Mouse (Mus musculus): ENCODE measurements at regions not wholly inside any gene's neighbourhood (a gene's known extent, or its start where the extent isn't known, plus 50 kb on each side); places are given as distances from the start of the nearest gene placed in this dataset.

GRCm38 (mm10) chr3:118434311-118434710, 127.6 kb upstream of the Dpyd start:
- no peak overlapping the region for H3K9ac ChIP-seq (ENCODE audit: low read depth, low read length)

DNA sequence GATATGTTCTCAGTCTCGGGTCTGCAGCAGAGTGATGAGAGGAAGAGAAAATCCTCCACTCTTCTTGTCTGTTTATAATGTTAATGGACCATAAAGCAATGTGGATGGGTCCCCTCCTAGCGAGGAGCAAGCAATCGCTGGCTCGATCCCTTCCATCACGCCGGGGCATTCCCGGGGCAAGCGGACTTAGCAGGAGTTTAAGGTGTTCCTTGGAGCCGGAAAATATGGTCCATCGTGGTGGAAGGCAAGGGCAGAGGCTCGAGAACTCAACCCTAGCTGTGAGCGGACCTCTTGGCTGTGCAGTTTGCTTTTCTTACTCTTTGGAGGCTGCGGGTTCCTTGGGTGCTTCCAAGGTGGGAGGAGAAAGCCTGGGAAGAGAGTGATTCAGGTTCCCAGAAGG, 127.1 kb upstream of the Dpyd start:
- H3K4me2 ChIP-seq (replicated peaks; ENCODE audit: low read depth, low read length) = peak overlapping the region; percentile 56
- ATAC-seq (ENCODE audit: low FRiP score, low TSS enrichment) = no peak

More at GRCm38 (mm10) chr3:118434311-118434710, 127.6 kb upstream of the Dpyd start:
- H3K9me3 ChIP-seq (ENCODE audit: control insufficient read depth, low read length) = no peaks in the 10 kb centered on the region
- H3K4me2 ChIP-seq (replicated peaks; ENCODE audit: low read depth, low read length) = peak overlapping the region; percentile 56
- no peak for ATAC-seq (ENCODE audit: low FRiP score, low TSS enrichment)
- peaks cover 56% of the 10 kb centered on the region for H3K27me3 ChIP-seq (ENCODE audit: control insufficient read depth, insufficient read depth, low read length)
- WGBS = under 1% methylated on average over 17 of the region's 17 CpGs
- no peak overlapping the region for H3K27ac ChIP-seq (ENCODE audit: low read depth, low read length)
- no peaks in the 10 kb centered on the region for H3K36me3 ChIP-seq (ENCODE audit: control insufficient read depth, insufficient read depth, low read length)
- H3K4me1 ChIP-seq (ENCODE audit: control insufficient read depth, insufficient read depth, low read length) = peaks cover 4% of the 10 kb centered on the region; the same call in 1 of the 2 replicates
- peak overlapping the region; percentile 42 for H3K4me3 ChIP-seq (ENCODE audit: low read length)

GRCm38 (mm10) chr3:118435248-118435647, 126.7 kb upstream of the Dpyd start:
- Histone ChIP-seq H3K4me1 (ENCODE audit: control insufficient read depth, insufficient read depth, low read length) (peaks cover 4% of the 10 kb centered on the region; the same call in 1 of the 2 replicates), H3K27me3 (ENCODE audit: control insufficient read depth, insufficient read depth, low read length) (peaks cover 52% of the 10 kb centered on the region), H3K4me3 (ENCODE audit: low read length) (peak overlapping the region; percentile 42), H3K4me2 (replicated peaks; ENCODE audit: low read depth, low read length) (peak overlapping the region; percentile 56), H3K36me3 (ENCODE audit: control insufficient read depth, insufficient read depth, low read length) (no peaks in the 10 kb centered on the region), H3K9ac (ENCODE audit: low read depth, low read length) (no peak overlapping the region), H3K9me3 (ENCODE audit: control insufficient read depth, low read length) (no peaks in the 10 kb centered on the region), H3K27ac (ENCODE audit: low read depth, low read length) (no peak overlapping the region)
- ATAC-seq (ENCODE audit: low FRiP score, low TSS enrichment) = no peak
- WGBS = 8% methylated on average over 9 of the region's 9 CpGs

More for the DNA sequence above, 127.1 kb upstream of the Dpyd start:
- Histone ChIP-seq H3K27ac (ENCODE audit: low read depth, low read length) (no peak overlapping the region), H3K36me3 (ENCODE audit: control insufficient read depth, insufficient read depth, low read length) (no peaks in the 10 kb centered on the region), H3K4me3 (ENCODE audit: low read length) (peak overlapping the region; percentile 42), H3K27me3 (ENCODE audit: control insufficient read depth, insufficient read depth, low read length) (peaks cover 56% of the 10 kb centered on the region), H3K4me1 (ENCODE audit: control insufficient read depth, insufficient read depth, low read length) (peaks cover 4% of the 10 kb centered on the region; the same call in 1 of the 2 replicates), H3K9ac (ENCODE audit: low read depth, low read length) (no peak overlapping the region), H3K9me3 (ENCODE audit: control insufficient read depth, low read length) (no peaks in the 10 kb centered on the region)
- WGBS = 2% methylated on average over 13 of the region's 13 CpGs

DNA sequence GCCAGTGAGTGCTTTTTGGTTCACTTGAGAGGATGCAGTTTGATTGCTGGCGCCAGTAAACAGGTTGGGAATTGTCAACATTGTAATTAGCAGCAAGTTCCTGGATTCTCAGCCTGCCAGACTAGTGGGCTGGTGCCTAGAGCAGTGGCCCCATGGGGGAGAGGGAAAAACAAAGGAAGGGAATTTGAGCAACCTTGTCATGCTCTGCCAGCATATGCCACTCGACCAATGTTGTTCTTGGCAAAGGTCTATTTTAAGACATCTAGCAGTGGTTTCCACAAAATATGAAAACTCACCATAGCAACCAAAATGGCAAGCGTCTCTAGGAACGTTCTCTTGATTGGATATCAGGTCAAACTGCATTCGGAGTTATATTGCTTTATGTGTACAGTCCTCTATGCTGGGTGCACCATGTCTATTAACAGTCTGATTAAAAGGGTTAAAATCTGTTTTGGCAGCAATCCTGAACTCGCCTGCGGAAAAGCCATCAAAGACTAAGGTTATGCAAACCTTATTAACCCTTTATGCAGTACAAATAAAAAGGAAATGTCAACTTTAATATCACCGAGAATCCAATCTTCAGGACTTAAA, 118.1 kb upstream of the Dpyd start:
- no peak overlapping the region for H3K4me2 ChIP-seq (replicated peaks; ENCODE audit: low read depth, low read length)
- H3K4me1 ChIP-seq (ENCODE audit: control insufficient read depth, insufficient read depth, low read length) = no peaks in the 10 kb centered on the region
- no peaks in the 10 kb centered on the region for H3K9me3 ChIP-seq (ENCODE audit: control insufficient read depth, low read length)
- H3K9ac ChIP-seq (ENCODE audit: low read depth, low read length) = no peak overlapping the region
- H3K4me3 ChIP-seq (ENCODE audit: low read length) = no peak overlapping the region
- ATAC-seq (ENCODE audit: low FRiP score, low TSS enrichment) = no peak
- 47% methylated on average over 8 of the region's 8 CpGs for WGBS
- no peaks in the 10 kb centered on the region for H3K36me3 ChIP-seq (ENCODE audit: control insufficient read depth, insufficient read depth, low read length)
- no peaks in the 10 kb centered on the region for H3K27me3 ChIP-seq (ENCODE audit: control insufficient read depth, insufficient read depth, low read length)
- H3K27ac ChIP-seq (ENCODE audit: low read depth, low read length) = no peak overlapping the region

GRCm38 (mm10) chr3:118445360-118445759, 116.6 kb upstream of the Dpyd start:
- no peak overlapping the region for H3K4me2 ChIP-seq (replicated peaks; ENCODE audit: low read depth, low read length)
- no peak overlapping the region for H3K4me3 ChIP-seq (ENCODE audit: low read length)
- 78% methylated on average over 4 of the region's 4 CpGs for WGBS
- no peaks in the 10 kb centered on the region for H3K9me3 ChIP-seq (ENCODE audit: control insufficient read depth, low read length)
- H3K27me3 ChIP-seq (ENCODE audit: control insufficient read depth, insufficient read depth, low read length) = no peaks in the 10 kb centered on the region
- no peak overlapping the region for H3K27ac ChIP-seq (ENCODE audit: low read depth, low read length)
- no peaks in the 10 kb centered on the region for H3K4me1 ChIP-seq (ENCODE audit: control insufficient read depth, insufficient read depth, low read length)
- no peak overlapping the region for H3K9ac ChIP-seq (ENCODE audit: low read depth, low read length)
- no peaks in the 10 kb centered on the region for H3K36me3 ChIP-seq (ENCODE audit: control insufficient read depth, insufficient read depth, low read length)
- no peak for ATAC-seq (ENCODE audit: low FRiP score, low TSS enrichment)

DNA sequence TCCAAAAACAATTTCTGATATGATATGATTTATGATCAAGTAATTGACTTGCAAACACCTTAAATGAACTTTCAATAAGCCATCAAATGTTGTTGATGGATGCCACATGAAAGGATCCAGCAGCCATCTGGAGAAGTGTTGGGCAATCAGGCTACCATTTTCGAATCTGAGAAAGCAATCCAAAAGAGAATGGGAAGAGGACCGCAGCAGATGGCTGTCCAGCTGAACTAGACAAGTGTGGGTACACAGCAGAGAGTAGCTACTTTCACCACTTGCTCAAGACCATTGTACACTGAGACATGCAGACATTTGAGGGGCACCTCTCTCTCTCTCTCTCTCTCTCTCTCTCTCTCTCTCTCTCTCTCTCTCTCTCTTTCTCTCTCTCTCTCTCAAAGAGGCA, 102.3 kb upstream of the Dpyd start:
- H3K4me1 ChIP-seq (ENCODE audit: control insufficient read depth, insufficient read depth, low read length) = no peaks in the 10 kb centered on the region
- H3K4me3 ChIP-seq (ENCODE audit: low read length) = no peak overlapping the region
- H3K36me3 ChIP-seq (ENCODE audit: control insufficient read depth, insufficient read depth, low read length) = no peaks in the 10 kb centered on the region
- no peak overlapping the region for H3K4me2 ChIP-seq (replicated peaks; ENCODE audit: low read depth, low read length)
- no peaks in the 10 kb centered on the region for H3K27me3 ChIP-seq (ENCODE audit: control insufficient read depth, insufficient read depth, low read length)
- ATAC-seq (ENCODE audit: low FRiP score, low TSS enrichment) = no peak
- H3K9ac ChIP-seq (ENCODE audit: low read depth, low read length) = no peak overlapping the region
- WGBS = 71% methylated on average over 2 of the region's 2 CpGs
- H3K9me3 ChIP-seq (ENCODE audit: control insufficient read depth, low read length) = no peaks in the 10 kb centered on the region
- no peak overlapping the region for H3K27ac ChIP-seq (ENCODE audit: low read depth, low read length)

DNA sequence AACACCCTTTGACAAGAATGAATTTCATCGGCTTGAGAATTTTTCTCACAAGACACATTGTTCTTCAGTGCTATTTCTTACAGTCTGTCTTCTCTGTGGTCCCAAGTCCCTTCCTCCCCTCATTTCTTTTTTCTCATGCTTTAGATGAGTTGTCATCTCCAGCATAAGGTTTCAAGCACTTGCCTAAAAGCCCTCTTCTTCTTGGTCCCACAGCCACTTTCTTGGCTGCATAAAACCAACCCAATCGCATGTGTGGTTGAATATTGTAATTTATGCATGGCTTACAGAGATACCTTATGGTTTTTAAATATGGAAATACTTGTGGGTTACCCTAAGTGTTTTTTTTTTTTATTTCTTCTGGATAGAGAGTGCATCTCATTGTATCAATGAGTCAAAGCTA, 96.3 kb upstream of the Dpyd start:
- H3K9me3 ChIP-seq (ENCODE audit: control insufficient read depth, low read length) = no peaks in the 10 kb centered on the region
- no peak overlapping the region for H3K4me2 ChIP-seq (replicated peaks; ENCODE audit: low read depth, low read length)
- H3K27me3 ChIP-seq (ENCODE audit: control insufficient read depth, insufficient read depth, low read length) = no peaks in the 10 kb centered on the region
- no peaks in the 10 kb centered on the region for H3K4me1 ChIP-seq (ENCODE audit: control insufficient read depth, insufficient read depth, low read length)
- no peak overlapping the region for H3K9ac ChIP-seq (ENCODE audit: low read depth, low read length)
- WGBS = 95% methylated on average over 2 of the region's 2 CpGs
- no peaks in the 10 kb centered on the region for H3K36me3 ChIP-seq (ENCODE audit: control insufficient read depth, insufficient read depth, low read length)
- no peak for ATAC-seq (ENCODE audit: low FRiP score, low TSS enrichment)
- H3K27ac ChIP-seq (ENCODE audit: low read depth, low read length) = no peak overlapping the region
- no peak overlapping the region for H3K4me3 ChIP-seq (ENCODE audit: low read length)

- Histone ChIP-seq H3K4me1 (ENCODE audit: control insufficient read depth, insufficient read depth, low read length) (no peaks in the 10 kb centered on the region), H3K27ac (ENCODE audit: low read depth, low read length) (no peak overlapping the region), H3K4me3 (ENCODE audit: low read length) (no peak overlapping the region), H3K9me3 (ENCODE audit: control insufficient read depth, low read length) (no peaks in the 10 kb centered on the region), H3K36me3 (ENCODE audit: control insufficient read depth, insufficient read depth, low read length) (no peaks in the 10 kb centered on the region), H3K4me2 (replicated peaks; ENCODE audit: low read depth, low read length) (no peak overlapping the region), H3K9ac (ENCODE audit: low read depth, low read length) (no peak overlapping the region), H3K27me3 (ENCODE audit: control insufficient read depth, insufficient read depth, low read length) (no peaks in the 10 kb centered on the region)
- WGBS = 43% methylated on average over 10 of the region's 10 CpGs
- no peak for ATAC-seq (ENCODE audit: low FRiP score, low TSS enrichment)
These were observed 89.6 kb upstream of the Dpyd start for GRCm38 (mm10) chr3:118472215-118472799.

DNA sequence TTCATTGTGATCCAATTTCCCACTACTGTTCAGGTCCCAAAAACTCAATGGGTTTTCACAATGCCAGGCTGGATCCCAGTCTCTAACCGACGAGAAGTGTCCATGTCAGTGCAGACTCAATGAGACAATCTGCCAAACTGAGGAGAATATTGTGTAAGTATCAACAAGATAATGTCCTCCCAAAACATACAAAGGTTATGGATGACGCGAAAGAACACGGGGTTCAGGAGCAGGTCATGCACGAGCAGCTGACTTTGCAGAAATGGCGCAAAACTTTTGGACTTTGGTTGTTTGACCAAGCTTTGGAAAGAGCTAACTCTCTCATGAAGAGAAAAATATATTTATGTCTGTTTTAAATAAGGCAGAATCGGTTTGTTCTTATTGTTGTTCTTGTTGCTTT, 83.9 kb upstream of the Dpyd start:
- ATAC-seq (ENCODE audit: low FRiP score, low TSS enrichment) = no peak
- no peak overlapping the region for H3K9ac ChIP-seq (ENCODE audit: low read depth, low read length)
- no peak overlapping the region for H3K27ac ChIP-seq (ENCODE audit: low read depth, low read length)
- WGBS = 86% methylated on average over 8 of the region's 8 CpGs
- no peak overlapping the region for H3K4me2 ChIP-seq (replicated peaks; ENCODE audit: low read depth, low read length)
- no peaks in the 10 kb centered on the region for H3K36me3 ChIP-seq (ENCODE audit: control insufficient read depth, insufficient read depth, low read length)
- H3K4me3 ChIP-seq (ENCODE audit: low read length) = no peak overlapping the region
- H3K27me3 ChIP-seq (ENCODE audit: control insufficient read depth, insufficient read depth, low read length) = no peaks in the 10 kb centered on the region
- H3K9me3 ChIP-seq (ENCODE audit: control insufficient read depth, low read length) = no peaks in the 10 kb centered on the region
- no peaks in the 10 kb centered on the region for H3K4me1 ChIP-seq (ENCODE audit: control insufficient read depth, insufficient read depth, low read length)
